1 mouse cellular context compared by ENCODE assay signal in the genomic region with DNA sequence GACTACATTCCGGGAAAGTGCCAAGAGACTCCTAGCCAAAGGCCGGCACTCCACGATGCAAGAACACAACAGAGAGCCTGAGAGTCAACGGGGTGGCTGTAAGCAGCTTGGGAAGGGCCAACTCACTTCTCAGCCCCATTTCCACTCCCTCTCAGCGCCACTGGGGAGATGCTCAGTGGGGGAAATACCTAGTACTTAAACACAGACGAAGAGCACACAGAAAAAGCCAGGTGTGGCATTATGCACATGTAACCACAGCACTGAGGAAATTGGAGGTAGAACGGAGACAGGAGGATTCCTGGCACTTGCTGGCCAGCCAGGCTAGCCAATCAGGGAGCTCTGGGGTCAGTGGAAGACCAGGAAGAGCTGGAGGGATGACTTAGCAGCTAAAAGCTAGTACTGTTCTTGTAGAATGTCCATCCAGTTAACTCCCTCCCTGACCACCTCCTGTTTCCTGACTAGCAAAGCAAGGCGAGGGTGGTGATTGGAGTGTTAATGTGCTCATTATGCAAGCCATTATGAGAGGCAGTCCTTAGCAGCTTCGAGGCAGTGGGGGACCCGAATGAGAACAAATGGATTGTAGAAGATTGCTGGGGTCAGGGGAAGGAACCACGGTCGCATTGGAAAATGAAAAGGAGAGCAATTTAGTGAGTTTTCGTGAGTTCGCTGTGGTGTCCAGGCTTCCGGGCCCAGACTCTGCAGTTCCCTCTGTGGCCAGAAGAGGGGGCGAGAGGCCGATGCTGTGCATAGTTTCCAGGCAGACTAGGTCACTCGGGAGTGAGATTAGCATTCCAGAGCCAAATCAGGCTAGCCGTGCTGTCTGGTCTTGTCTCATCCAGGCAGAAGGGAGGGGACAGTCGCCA.
TF ChIP-seq lines count a peak whose summit lies in the region.

No protein-coding gene starts in this region.

TF ChIP-seq in C2C12, 6 proteins besides CTCF, POLR2A, EP300 and RAD21:
- TF ChIP-seq USF1 (IDR thresholded peaks at IDR 0.05; ENCODE audit: low read depth) (no peak), MYOD1 (IDR thresholded peaks at IDR 0.05; ENCODE audit: control insufficient read depth, insufficient read length, low read depth) (no peak), CEBPB (IDR thresholded peaks at IDR 0.05; ENCODE audit: low read depth) (no peak), MAX (IDR thresholded peaks at IDR 0.05) (no peak), FOSL1 (IDR thresholded peaks at IDR 0.05; ENCODE audit: insufficient read depth, low read length, poor library complexity, severe bottlenecking) (no peak), MYOG (IDR thresholded peaks at IDR 0.05; ENCODE audit: control insufficient read depth, extremely low read depth, insufficient read length) (no peak)
